Mouse (Mus musculus) NIH3T3 (cell line): Measurements from ENCODE around the gene Als2cr12.
"Not testable (repeated sequence)": the region's sequence is repeated elsewhere in the genome, so short reads cannot be mapped to it uniquely, and the experiment has no call there.

Source experiments
- DNase-seq: peaks from one replicate; pipeline ENCODE4 v3.0.0-alpha.2; 2012; ENCODE audit warnings: low read depth

Gene Als2cr12

GRCm38 (mm10) chr1:58690006-58690744 is 5.6 kb downstream of the Als2cr12 start:
- DNase-seq: no peak

GRCm38 (mm10) chr1:58689426-58689825 is 6.4 kb downstream of the Als2cr12 start:
- no peak for DNase-seq

DNA sequence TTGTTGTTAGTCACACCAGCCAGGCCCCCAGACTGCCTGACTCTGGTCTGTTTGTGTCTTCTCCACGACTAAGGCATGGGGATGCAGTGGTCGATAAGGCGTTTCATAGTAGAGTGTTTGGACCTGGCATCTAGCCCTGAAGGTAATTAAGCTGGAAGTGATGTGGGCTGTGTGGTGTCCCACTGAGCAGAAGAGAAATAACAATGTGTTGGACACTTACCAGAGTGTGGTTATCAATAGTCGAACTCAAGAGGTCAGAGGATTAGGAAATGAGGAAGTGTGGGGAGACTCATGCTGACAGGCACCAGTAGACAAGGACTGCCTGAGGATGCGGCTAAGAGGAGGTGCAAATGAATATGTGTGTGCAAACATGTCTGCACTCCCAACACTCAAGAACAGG is 17.4 kb downstream of the Als2cr12 start:
- not testable (repeated sequence) for DNase-seq

DNA sequence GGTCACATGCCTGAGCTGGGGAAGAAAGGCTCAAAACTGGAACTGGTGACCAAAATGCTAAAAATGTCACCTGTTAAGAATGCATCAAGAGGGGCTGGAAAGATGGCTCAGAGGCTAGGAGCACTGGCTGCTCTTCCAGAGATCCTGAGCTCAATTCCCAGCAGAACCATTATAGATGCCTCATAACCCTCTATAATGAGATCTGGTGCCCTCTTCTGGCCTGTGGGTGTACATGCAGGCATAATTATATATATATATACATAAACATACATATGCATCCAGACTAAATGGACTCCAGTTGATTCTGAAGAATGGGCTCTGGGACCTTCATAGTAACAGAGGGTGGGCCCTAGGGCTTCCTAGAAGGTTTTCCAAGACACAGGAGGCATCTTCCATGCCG is 18.2 kb downstream of the Als2cr12 start:
- peak; percentile 83 for DNase-seq

GRCm38 (mm10) chr1:58675011-58675410 is 20.8 kb downstream of the Als2cr12 start:
- DNase-seq: peak; percentile 67

GRCm38 (mm10) chr1:58672116-58672515 is 23.7 kb downstream of the Als2cr12 start:
- no peak for DNase-seq

- DNase-seq: not testable (repeated sequence)
Observed at GRCm38 (mm10) chr1:58669635-58670034, 26.2 kb downstream of the Als2cr12 start.

DNA sequence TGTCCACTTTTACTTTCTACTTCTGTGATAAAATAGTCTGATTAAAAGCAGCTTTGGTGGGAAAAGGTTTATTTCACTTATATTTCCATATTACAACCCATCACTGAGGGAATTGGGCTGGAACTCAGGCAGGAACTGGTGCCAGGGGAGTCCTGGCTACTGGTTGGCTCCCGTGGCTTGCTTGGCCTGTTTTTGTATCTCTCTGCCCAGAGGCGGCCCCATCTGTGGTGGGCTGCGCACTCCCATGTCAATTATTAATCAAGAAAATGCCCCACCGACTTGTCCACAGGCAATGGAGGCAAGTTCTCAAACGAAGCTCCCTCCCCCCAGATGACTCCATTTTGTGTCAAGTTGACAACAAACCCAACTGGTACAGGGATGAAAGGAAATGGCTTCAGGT is 27.6 kb downstream of the Als2cr12 start:
- DNase-seq: no peak

DNA sequence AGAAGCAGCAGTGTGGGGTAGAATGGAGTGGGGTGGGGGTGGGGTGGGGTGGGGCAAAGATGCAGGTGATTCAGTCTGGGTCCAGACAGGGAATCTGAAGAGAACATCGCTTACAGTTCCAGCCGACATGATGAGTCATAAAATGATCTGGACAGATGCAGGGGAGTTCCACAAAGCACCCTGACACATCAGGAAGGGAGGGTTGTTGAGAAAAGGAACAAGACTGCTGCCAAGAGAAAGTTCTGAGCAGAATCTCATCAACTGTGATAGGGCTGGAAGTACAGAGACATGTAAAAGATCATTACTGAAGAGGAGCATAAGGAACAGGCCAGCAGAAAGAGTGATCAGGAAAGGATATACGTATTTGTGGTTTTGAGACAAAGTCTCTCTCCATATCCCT is 32.4 kb downstream of the Als2cr12 start:
- DNase-seq: peak; percentile 55

DNA sequence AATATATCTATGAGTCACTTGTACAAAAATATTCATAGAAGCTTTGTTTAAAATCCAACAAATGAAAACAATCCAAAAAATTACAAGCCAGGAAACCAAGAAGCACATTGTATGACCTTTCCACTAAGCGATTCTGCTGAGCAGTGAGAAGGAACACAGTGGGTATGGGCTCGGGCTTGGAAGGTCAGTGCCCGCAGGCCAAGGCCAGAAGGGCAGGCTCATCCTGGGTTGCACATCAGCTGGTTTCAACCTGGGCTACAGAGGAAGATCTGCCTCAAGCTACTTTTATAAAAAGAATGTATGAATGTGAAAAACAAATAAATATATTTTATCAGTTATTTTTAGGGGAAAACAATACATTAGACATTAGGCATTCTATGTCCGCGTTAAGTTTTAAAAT is 33.1 kb downstream of the Als2cr12 start:
- DNase-seq: not testable (repeated sequence)

DNA sequence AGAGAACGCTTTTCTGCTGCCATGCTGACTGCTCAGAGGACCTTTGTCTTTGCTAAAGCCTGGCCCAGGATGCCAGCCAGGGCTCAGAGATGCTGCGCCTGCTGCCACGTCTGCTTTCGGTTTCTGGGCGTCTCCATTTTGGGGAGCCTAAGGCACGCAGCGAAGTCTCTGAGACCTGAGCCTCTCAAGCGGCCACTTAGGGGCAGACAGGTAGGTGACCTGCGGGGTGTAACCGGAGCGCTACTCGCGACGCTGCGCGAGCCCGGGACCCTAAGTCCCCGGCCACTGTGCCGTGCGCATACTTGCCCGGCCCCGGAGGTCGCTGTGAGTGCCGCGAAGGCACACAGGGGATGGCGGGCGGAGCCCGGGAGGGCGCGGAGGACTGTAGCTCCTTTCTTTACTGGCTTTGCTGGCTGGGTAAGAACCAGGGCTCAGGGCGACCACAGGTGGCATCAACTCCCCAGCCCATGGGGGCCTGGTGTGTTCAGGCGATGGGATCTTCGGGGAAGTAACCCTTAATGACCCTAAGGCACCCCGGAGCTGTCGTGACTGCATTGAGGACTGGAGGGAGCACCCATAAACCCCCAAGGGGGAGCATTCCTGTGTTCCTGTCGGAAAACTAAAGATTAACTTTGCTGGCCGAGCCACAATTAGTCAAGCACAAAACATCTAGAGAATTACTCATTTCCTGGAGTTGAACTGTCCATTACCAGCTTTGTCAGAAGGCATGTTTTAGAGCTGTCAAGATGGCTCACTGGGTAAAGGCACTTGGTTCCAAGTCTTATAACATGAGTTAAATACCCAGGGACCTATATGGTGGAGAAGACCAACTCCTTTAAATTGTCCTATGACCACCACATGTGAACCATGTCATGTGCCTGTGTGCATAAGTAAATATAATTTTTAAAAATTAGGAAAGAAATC is 43.0 kb downstream of the Als2cr12 start:
- DNase-seq: peak; percentile 87

GRCm38 (mm10) chr1:58651571-58652456 is 44.0 kb downstream of the Als2cr12 start:
- peak; percentile 62 for DNase-seq

- not testable (repeated sequence) for DNase-seq
Observed at GRCm38 (mm10) chr1:58628847-58629246, 66.9 kb downstream of the Als2cr12 start.

- no peak for DNase-seq
Observed at GRCm38 (mm10) chr1:58621996-58622748, 73.6 kb downstream of the Als2cr12 start.

DNA sequence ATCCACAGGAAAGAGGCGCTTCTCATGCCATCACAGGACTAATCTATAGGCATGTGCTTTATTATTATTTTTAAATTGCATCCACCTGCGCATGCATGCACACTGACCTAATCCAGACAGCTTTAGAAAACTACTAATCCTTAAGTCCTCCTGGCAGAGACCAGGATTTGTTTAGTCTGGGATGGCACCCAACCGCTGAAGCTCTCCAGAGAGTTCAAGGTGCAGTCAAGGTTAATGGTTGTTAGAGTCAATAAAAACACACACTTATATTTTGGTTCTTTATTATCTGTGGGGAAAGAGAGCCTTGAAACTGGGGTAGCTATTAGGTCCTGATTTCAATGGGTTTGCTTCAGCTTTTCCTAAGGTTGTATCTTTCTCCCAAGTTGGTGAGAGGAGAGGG is 74.5 kb downstream of the Als2cr12 start:
- no peak for DNase-seq

GRCm38 (mm10) chr1:58618766-58619165 is 77.0 kb downstream of the Als2cr12 start:
- DNase-seq: peak; percentile 24

GRCm38 (mm10) chr1:58617978-58618668 is 77.7 kb downstream of the Als2cr12 start:
- DNase-seq: no peak

- DNase-seq: peak; percentile 62
Observed at GRCm38 (mm10) chr1:58617076-58617475, 78.7 kb downstream of the Als2cr12 start.

GRCm38 (mm10) chr1:58616176-58616575 is 79.6 kb downstream of the Als2cr12 start:
- DNase-seq: peak; percentile 78

GRCm38 (mm10) chr1:58615146-58615545 is 80.6 kb downstream of the Als2cr12 start:
- peak; percentile 45 for DNase-seq

DNA sequence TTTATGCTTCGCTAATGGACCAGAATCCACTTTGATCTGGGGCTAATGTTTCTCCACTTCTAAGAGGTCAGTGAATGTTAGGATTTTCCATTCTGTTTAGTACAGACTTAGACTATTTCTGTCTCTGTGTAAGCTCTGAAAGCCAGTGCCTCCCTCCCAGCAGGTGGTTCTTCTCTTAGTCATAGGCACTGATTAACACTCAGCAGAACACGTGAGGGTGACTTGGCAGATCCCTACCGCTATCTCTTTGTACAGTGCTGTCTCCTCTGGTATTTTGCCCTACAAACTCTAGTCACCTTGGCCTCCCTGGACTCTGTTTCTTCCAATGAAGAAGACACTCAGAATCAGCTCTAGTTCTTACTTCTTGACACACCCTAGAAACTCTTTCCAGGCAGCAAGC is 81.4 kb downstream of the Als2cr12 start:
- peak; percentile 69 for DNase-seq
